7 mouse cellular contexts compared by ENCODE assay signal in genomic region chr5:72086518-72086917, GRCm38 (mm10).
DNase-seq lines count a peak whose midpoint lies in the region; ATAC-seq lines count a peak whose summit lies in the region.

No protein-coding gene starts in this region.

- H3K27me3 ChIP-seq in kidney, embryonic 16.5 days (ENCODE audit: insufficient read depth, low read length), result no peaks in the 10 kb centered on the region
- H3K27me3 ChIP-seq in embryonic facial prominence, embryonic 13.5 days, result no peaks in the 10 kb centered on the region

- 0 out of 2 replicates have a peak, but pooled peaks have one; percentile 35 for ATAC-seq in kidney, embryonic 16.5 days (ENCODE audit: low FRiP score, low TSS enrichment)
- peak; percentile 67 for ATAC-seq in embryonic facial prominence, embryonic 13.5 days (ENCODE audit: insufficient number of reproducible peaks, insufficient read depth, low FRiP score, low TSS enrichment, low read depth)
- peak; percentile 43; the same call in 1 of the 2 replicates for ATAC-seq in megakaryocyte, adult 5-6 weeks (ENCODE audit: poor library complexity, severe bottlenecking)
- ATAC-seq in erythroid progenitor cell, adult 5-6 weeks (replicated peaks; ENCODE audit: low FRiP score, poor library complexity, severe bottlenecking), result no peak

- H3K4me2 ChIP-seq in kidney, embryonic 16.5 days (replicated peaks; ENCODE audit: low read depth, low read length), result no peak overlapping the region
- no peak overlapping the region for H3K4me2 ChIP-seq in embryonic facial prominence, embryonic 13.5 days

- 81% methylated on average over 1 of the region's 1 CpGs for WGBS in kidney, embryonic 16.5 days
- 89% methylated on average over 1 of the region's 1 CpGs for WGBS in embryonic facial prominence, embryonic 13.5 days

- no peaks in the 10 kb centered on the region for H3K4me1 ChIP-seq in kidney, embryonic 16.5 days (ENCODE audit: insufficient read depth, low read length)
- H3K4me1 ChIP-seq in embryonic facial prominence, embryonic 13.5 days, result no peaks in the 10 kb centered on the region

- H3K9me3 ChIP-seq in kidney, embryonic 16.5 days (ENCODE audit: low read length), result no peaks in the 10 kb centered on the region
- H3K9me3 ChIP-seq in embryonic facial prominence, embryonic 13.5 days, result no peaks in the 10 kb centered on the region

- H3K4me3 ChIP-seq in kidney, embryonic 16.5 days (ENCODE audit: low read length), result no peak overlapping the region
- H3K4me3 ChIP-seq in embryonic facial prominence, embryonic 13.5 days, result no peak overlapping the region

- no peak overlapping the region for H3K27ac ChIP-seq in kidney, embryonic 16.5 days (ENCODE audit: low read length)
- no peak overlapping the region for H3K27ac ChIP-seq in embryonic facial prominence, embryonic 13.5 days

- H3K36me3 ChIP-seq in kidney, embryonic 16.5 days (ENCODE audit: insufficient read depth, low read length), result no peaks in the 10 kb centered on the region
- H3K36me3 ChIP-seq in embryonic facial prominence, embryonic 13.5 days, result no peaks in the 10 kb centered on the region

- no peak for DNase-seq in kidney, postnatal 14 days
- peak; percentile 14 for DNase-seq in adrenal gland, postnatal 10 days
- no peak for DNase-seq in lung, postnatal 14 days

- H3K9ac ChIP-seq in kidney, embryonic 16.5 days (replicated peaks; ENCODE audit: low read length), result no peak overlapping the region
- H3K9ac ChIP-seq in embryonic facial prominence, embryonic 13.5 days, result no peak overlapping the region
